Mouse (Mus musculus) v-Abl transformed pro-B cells (cell line): ENCODE data around the gene Art5.
"Not testable (repeated sequence)": the region's sequence is repeated elsewhere in the genome, so short reads cannot be mapped to it uniquely, and the experiment has no call there.

Experiments
- in situ Hi-C, 2 experiments: fragments of 400-800 bp; cut with MboI; formaldehyde crosslinking; loops; one replicate each; pipeline ENCODE4 v1.15.1; 2025; ENCODE audit not compliant: unreplicated experiment in 2 of 2

Art5 gene

DNA sequence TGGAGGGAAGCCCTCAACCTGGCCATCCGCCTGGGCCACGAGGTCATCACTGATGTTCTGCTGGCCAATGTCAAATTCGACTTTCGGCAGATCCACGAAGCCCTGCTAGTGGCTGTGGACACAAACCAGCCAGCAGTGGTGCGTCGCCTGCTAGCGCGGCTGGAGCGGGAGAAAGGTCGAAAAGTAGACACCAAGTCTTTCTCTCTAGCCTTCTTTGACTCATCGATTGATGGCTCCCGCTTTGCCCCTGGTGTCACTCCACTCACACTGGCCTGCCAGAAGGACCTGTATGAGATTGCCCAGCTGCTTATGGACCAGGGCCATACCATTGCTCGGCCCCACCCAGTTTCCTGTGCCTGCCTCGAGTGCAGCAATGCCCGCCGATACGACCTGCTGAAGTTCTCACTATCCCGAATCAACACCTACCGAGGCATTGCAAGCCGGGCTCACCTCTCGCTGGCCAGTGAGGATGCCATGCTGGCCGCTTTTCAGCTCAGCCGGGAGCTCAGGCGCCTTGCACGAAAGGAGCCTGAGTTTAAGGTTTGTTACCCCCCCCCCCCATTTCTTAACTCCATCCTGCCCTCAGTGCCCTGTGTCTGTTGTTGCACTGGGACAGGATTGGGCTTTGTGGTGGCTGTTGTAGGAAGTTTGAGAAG, 25.1 kb downstream of the Art5 start:
- in situ Hi-C loops = loop anchor here (5.0 to 25.0 kb wide), 5 partner anchors 167 to 1122 kb away; partner anchors contain the start of genes Gm45837 (in 1 of the 2), P2ry2 (in 1 of the 2), P2ry6 (in 1 of the 2) and Pde2a (in 1 of the 2)

GRCm38 (mm10) chr7:102082816-102083215, 26.5 kb downstream of the Art5 start, which contains the start of gene Trpc2:
TSS of gene Trpc2 (plus strand) at chr7:102083116.
- in situ Hi-C loops = loop anchor here (5.0 to 25.0 kb wide), 5 partner anchors 166 to 1121 kb away; partner anchors contain the start of genes Gm45837 (in 1 of the 2), P2ry2 (in 1 of the 2), P2ry6 (in 1 of the 2) and Pde2a (in 1 of the 2)

DNA sequence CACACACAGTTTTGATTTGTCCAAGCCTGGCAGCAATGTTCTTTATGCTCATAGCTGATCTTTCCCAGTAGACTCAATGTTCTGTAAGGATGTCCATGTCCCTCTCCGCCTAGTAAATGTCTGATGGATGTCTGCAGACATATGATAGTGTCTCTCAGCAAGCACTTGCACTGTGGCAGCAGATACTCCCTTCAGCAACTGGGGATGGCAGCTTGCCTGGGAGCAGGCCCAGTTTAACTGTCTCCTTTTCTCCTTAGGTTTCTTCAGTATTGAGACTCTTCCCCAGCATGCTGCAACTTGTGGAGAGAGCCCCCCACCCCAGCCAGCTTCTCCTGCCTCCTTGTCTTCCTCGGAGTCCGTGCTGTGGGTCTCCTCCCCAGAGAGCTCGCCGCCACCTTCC, 27.5 kb downstream of the Art5 start:
- in situ Hi-C loops = loop anchor here (5.0 to 25.0 kb wide), 5 partner anchors 164 to 1119 kb away; partner anchors contain the start of genes Gm45837 (in 1 of the 2), P2ry2 (in 1 of the 2), P2ry6 (in 1 of the 2) and Pde2a (in 1 of the 2)

GRCm38 (mm10) chr7:102080311-102080710, 29.0 kb downstream of the Art5 start:
- in situ Hi-C loops = loop anchor here (5.0 to 25.0 kb wide), 5 partner anchors 163 to 1118 kb away; partner anchors contain the start of genes Gm45837 (in 1 of the 2), P2ry2 (in 1 of the 2), P2ry6 (in 1 of the 2) and Pde2a (in 1 of the 2)

DNA sequence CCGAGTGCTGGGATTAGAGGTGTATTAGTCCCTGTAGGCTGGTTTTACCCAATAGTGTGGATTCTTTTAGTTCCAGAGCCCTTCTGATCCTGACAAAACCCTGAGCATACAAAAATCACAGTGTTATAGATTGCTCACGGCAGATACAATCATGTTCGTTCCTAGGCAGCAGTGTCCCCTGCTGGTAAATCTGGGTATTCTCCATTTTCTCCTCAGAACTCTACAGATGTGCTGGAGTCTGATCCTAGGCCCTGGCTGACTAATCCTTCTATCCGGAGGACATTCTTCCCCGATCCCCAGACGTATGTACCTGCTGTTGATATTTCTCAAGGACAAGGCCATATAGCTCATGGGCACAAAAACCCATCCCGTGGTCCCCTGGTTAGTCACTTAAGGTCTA, 30.8 kb downstream of the Art5 start:
- in situ Hi-C loops = loop anchor here (5.0 to 25.0 kb wide), 7 partner anchors 81 to 1116 kb away; partner anchors contain the start of genes Clpb (in 2 of the 2), Gm45837 (in 1 of the 2), P2ry2 (in 1 of the 2) and P2ry6 (in 1 of the 2)

GRCm38 (mm10) chr7:102076714-102077296, 32.5 kb downstream of the Art5 start:
- in situ Hi-C loops = loop anchor here (5.0 to 25.0 kb wide), 7 partner anchors 80 to 1115 kb away; partner anchors contain the start of genes Clpb (in 2 of the 2), Gm45837 (in 1 of the 2), P2ry2 (in 1 of the 2) and P2ry6 (in 1 of the 2)

DNA sequence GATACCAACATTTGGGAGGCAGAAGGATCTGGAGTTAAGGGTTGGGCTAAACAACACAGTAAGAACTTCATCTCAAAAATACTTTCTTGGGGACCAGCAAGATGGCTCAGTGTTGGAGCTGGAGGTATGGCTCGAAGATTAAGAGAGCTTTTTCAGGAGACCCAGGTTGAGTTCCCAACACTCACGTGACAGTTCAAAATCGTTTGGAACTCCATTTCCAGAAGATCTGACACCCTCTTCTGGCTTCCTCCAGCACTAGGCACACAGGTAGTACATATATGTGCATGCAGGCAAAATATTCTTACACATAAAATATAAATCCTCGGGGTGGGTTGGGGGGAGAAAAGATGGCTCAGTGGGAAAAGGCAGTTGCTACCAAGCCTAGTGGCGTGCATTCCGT, 42.9 kb downstream of the Art5 start:
- in situ Hi-C loops = loop anchor here in 1 of 2 experiments (5.0 kb wide), 1 partner anchor 69 kb away; no protein-coding TSS in a partner anchor

DNA sequence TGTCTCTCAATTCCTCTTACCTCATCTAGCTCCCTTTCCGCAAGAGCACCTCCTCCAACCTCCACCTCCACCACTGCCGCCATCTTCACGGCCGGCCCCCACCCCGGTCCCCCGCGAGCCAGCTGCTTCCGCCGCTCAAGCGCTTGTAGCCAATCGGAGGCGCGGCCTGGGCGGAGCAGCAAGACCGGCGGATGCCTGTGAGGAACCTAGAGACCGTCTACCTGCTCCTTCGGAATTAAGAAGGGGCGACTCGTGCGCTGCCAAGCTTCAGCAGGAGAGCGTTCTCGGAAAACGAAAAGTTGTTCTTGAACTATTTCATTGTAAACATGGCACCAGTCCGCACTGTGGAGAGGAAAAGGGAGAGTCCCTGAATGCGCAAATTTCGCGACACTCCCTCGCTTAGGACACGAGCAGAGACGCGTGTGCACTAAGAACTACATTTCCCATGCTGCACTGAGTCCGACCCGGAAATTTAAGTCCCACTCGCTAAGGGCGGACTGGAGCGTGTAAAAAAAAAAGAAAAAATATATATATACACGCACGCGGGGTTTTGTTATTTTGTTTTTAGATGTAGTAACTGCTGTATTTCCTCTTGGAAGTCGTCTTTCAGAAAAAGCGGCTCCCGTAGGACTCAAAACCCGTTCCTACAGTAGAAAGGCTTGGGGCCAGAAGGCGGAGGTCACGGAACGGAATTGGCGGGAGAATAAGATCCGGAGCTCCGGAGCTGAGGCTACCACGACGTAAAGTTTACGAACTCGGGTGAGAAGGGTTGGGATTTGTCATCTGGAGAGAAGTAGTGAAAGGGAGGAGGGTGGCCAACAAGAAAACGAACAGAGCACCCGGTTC, 44.0 kb downstream of the Art5 start, which contains the start of the genes Rnf121, Xndc1 and Xntrpc:
Gene Rnf121, minus strand, starts transcription at position 424 of the 846 bp plus-strand sequence.
Gene Xndc1, plus strand, starts transcription at position 466 of the 846 bp plus-strand sequence.
Gene Xntrpc, plus strand, starts transcription at position 668 of the 846 bp plus-strand sequence.
- in situ Hi-C loops = loop anchor here in 1 of 2 experiments (5.0 kb wide), 1 partner anchor 68 kb away; no protein-coding TSS in a partner anchor

DNA sequence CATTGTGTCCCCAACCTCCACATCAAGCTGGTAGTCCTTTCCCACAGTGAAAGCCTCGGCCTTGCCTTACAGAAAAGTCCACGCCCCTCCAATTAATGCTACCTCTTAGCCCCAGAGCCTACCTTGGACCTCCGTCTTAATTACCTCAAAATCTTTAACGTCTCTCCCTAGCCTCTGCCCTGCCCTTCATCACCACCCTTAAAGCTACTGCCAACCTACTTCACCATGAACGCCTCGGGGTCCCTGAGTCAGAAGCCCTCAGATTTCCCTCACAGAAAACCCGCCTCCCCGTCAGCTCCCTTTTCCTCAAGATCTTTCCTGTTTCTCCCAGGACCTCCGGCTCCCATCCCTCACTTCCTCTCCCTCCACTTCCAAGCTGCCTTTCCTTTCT, 44.6 kb downstream of the Art5 start:
- in situ Hi-C loops = loop anchor here in 1 of 2 experiments (5.0 kb wide), 1 partner anchor 67 kb away; no protein-coding TSS in a partner anchor

GRCm38 (mm10) chr7:102063891-102064290, 45.4 kb downstream of the Art5 start:
- in situ Hi-C loops = no loop called here

- in situ Hi-C loops = no loop called here
Measured at GRCm38 (mm10) chr7:102062203-102062602, 47.1 kb downstream of the Art5 start.

DNA sequence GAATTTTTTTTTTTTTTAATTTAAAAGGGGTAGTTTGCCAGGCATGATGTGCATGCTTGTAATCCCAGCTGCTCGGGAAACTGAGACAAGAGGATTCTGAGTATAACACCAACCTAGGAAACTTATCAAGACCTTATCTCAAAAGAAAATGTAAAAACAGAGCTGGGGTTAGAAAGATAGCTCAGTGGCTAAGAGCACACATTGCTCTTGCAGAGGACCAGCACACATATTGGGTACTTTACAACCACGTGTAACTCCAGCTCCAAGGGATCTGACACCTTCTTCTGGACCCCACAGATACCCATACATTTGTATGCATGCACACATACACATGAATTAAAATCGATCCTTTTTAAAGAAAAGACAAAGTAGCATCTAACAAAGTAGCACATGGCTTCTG, 47.9 kb downstream of the Art5 start:
- in situ Hi-C loops = no loop called here

- in situ Hi-C loops = not testable (repeated sequence)
Measured at GRCm38 (mm10) chr7:102048524-102048923, 60.8 kb downstream of the Art5 start.
